Mouse (Mus musculus) intestine, postnatal 0 days (tissue): ENCODE data around the gene Aen. TPM values are rescaled to one million over a fixed set of nuclear protein-coding genes. Genes with fewer than 3 reads are reported as not detected.

Experiments
- ATAC-seq: fragments of 200-750 bp; cut with Nextera tagmentation; 2 replicates; pipeline ENCODE4 v1.8.0; 2017; ENCODE audit warnings: mild to moderate bottlenecking, moderate TSS enrichment, moderate library complexity
- H3K27ac ChIP-seq: fragments of 300-500 bp; sonication (generic); 2 replicates; pipeline ENCODE4 v1.5.1; 2014; ENCODE audit warnings: mild to moderate bottlenecking, low read depth, low read length, moderate library complexity
- H3K27me3 ChIP-seq: fragments of 300-500 bp; sonication (generic); replicated peaks from 2 replicates; pipeline ENCODE4 v1.6.1; 2014; ENCODE audit warnings: low read length, mixed read lengths; ENCODE audit not compliant: control insufficient read depth, insufficient read depth
- H3K36me3 ChIP-seq: fragments of 300-500 bp; sonication (generic); 2 replicates; pipeline ENCODE4 v1.6.1; 2014; ENCODE audit warnings: mild to moderate bottlenecking, moderate library complexity; ENCODE audit not compliant: control insufficient read depth, insufficient read depth
- H3K4me1 ChIP-seq: fragments of 300-500 bp; sonication (generic); replicated peaks from 2 replicates; pipeline ENCODE4 v1.6.1; 2014; ENCODE audit warnings: antibody characterized with exemption, low read length, mixed read lengths; ENCODE audit not compliant: control insufficient read depth, insufficient read depth
- H3K4me2 ChIP-seq: fragments of 300-500 bp; sonication (generic); replicated peaks from 2 replicates; pipeline ENCODE4 v1.6.1; 2014; ENCODE audit warnings: low read depth, mild to moderate bottlenecking, moderate library complexity
- H3K4me3 ChIP-seq: fragments of 300-500 bp; sonication (generic); 2 replicates; pipeline ENCODE4 v1.5.1; 2014; ENCODE audit warnings: low read depth, low read length
- H3K9ac ChIP-seq: fragments of 300-500 bp; sonication (generic); 2 replicates; pipeline ENCODE4 v1.6.1; 2014; ENCODE audit warnings: mild to moderate bottlenecking, low read depth, low read length
- H3K9me3 ChIP-seq: fragments of 300-500 bp; sonication (generic); 2 replicates; pipeline ENCODE4 v1.6.1; 2016; ENCODE audit warnings: mixed run types; ENCODE audit not compliant: control insufficient read depth
- CTCF ChIP-seq: sonication (generic); IDR thresholded peaks from 2 replicates; pipeline ENCODE4 v1.5.1; 2016; ENCODE audit warnings: low read depth, mild to moderate bottlenecking, control low read depth, antibody characterized with exemption, moderate library complexity
- WGBS: fragments of 180-500 bp; shearing (Covaris S2); extraction: QIAGEN DNeasy Blood & Tissue Kit; methylation state at CpG from one replicate; pipeline ENCODE4 v1.1.7; 2014; 5-methylcytosine and 5-hydroxymethylcytosine counted together
- microRNA-seq: library from miRNA; unstranded; fragments of <30 nt; microRNA quantifications from one replicate; pipeline ENCODE4, GENCODE M21; 2016
- polyA plus RNA-seq: library from polyadenylated mRNA; unstranded; fragments of >200 nt; fragmentation: Nextera tagmentation; extraction: Ambion mirVana; gene quantifications from 2 replicates; pipeline ENCODE4 v1.2.1, GENCODE M21; 2015

The Aen gene
- polyA plus RNA-seq, 1 experiment from 2014 or later = 19.7 TPM

GRCm38 (mm10) chr7:78940971-78941370 is 45.3 kb downstream of the Aen start:
- 83% methylated on average over 3 of the region's 3 CpGs for WGBS
- H3K4me2 ChIP-seq = no peak overlapping the region
- no peak overlapping the region for H3K9ac ChIP-seq
- no peak for ATAC-seq
- no peaks in the 10 kb centered on the region for H3K36me3 ChIP-seq
- no peak overlapping the region for H3K27ac ChIP-seq
- no peak overlapping the region for H3K4me3 ChIP-seq
- no peaks in the 10 kb centered on the region for H3K4me1 ChIP-seq
- TF ChIP-seq CTCF = no peak
- no peaks in the 10 kb centered on the region for H3K9me3 ChIP-seq
- no peaks in the 10 kb centered on the region for H3K27me3 ChIP-seq

DNA sequence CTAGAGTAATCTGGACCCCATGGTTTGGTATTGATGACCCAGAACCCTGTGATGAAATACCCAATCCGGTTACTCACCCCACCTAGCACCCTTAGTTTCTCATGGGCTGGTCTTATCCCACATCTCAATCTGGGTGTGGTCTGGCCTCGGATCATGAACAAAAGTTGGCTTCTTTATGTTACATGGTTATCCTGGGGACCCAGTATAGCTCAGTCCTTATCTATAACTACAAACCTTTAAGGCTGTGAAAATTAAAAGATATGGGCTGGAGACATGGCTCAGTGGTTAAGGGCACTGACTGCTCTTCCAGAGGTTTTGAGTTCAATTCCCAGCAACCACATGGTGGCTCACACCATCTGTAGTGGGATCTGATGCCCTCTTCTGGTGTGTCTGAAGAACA is 46.9 kb downstream of the Aen start:
- TF ChIP-seq CTCF = no peak
- no peak overlapping the region for H3K4me3 ChIP-seq
- no peaks in the 10 kb centered on the region for H3K27me3 ChIP-seq
- ATAC-seq = no peak
- H3K9me3 ChIP-seq = no peaks in the 10 kb centered on the region
- no peak overlapping the region for H3K9ac ChIP-seq
- no peaks in the 10 kb centered on the region for H3K4me1 ChIP-seq
- H3K27ac ChIP-seq = no peak overlapping the region
- H3K4me2 ChIP-seq = no peak overlapping the region
- no peaks in the 10 kb centered on the region for H3K36me3 ChIP-seq
- WGBS = 72% methylated on average over 2 of the region's 2 CpGs

- no peak overlapping the region for H3K4me3 ChIP-seq
- H3K9me3 ChIP-seq = no peaks in the 10 kb centered on the region
- no peak overlapping the region for H3K9ac ChIP-seq
- 0 out of 2 replicates have a peak, but pooled peaks cover 2% of the 10 kb centered on the region for H3K4me1 ChIP-seq
- no peak overlapping the region; the same call in 1 of the 2 replicates for H3K4me2 ChIP-seq
- no peaks in the 10 kb centered on the region for H3K36me3 ChIP-seq
- WGBS = 28% methylated on average over 11 of the region's 11 CpGs
- no peak for TF ChIP-seq CTCF
- no peak for ATAC-seq
- no peaks in the 10 kb centered on the region for H3K27me3 ChIP-seq
- no peak overlapping the region for H3K27ac ChIP-seq
These were observed 58.4 kb downstream of the Aen start for GRCm38 (mm10) chr7:78953886-78954572.

DNA sequence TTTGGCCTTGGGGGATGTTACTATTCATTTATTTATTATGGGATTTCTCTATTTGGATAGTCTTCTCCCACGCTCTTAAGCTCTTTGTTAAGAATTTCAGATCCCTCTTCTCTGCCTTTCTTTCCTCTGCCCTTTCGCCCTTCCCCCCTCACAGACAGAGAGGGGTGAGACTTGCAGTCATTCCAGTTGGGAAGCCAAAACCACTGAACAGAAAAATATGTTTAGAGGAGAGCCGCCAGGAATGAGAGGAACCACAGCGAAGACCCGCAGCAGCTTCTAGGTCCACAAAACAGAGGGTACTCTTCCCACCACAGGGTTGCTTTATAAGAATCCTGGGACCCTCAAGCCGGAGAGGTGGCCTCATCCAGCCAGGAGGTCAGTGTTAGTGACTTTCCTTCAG is 59.0 kb downstream of the Aen start:
- Histone ChIP-seq H3K36me3 (no peaks in the 10 kb centered on the region), H3K9ac (no peak overlapping the region), H3K4me2 (no peak overlapping the region), H3K4me3 (no peak overlapping the region), H3K4me1 (0 out of 2 replicates have a peak, but pooled peaks cover 2% of the 10 kb centered on the region), H3K27me3 (no peaks in the 10 kb centered on the region), H3K27ac (no peak overlapping the region), H3K9me3 (no peaks in the 10 kb centered on the region)
- WGBS = 69% methylated on average over 6 of the region's 6 CpGs
- no peak for ATAC-seq
- no peak for TF ChIP-seq CTCF

GRCm38 (mm10) chr7:78955086-78955485 is 59.4 kb downstream of the Aen start:
- no peak for TF ChIP-seq CTCF
- 86% methylated on average over 6 of the region's 6 CpGs for WGBS
- ATAC-seq = no peak
- H3K27me3 ChIP-seq = no peaks in the 10 kb centered on the region
- H3K4me1 ChIP-seq = 0 out of 2 replicates have a peak, but pooled peaks cover 2% of the 10 kb centered on the region
- no peaks in the 10 kb centered on the region for H3K36me3 ChIP-seq
- no peak overlapping the region for H3K9ac ChIP-seq
- H3K4me3 ChIP-seq = no peak overlapping the region
- H3K9me3 ChIP-seq = no peaks in the 10 kb centered on the region
- no peak overlapping the region for H3K27ac ChIP-seq
- H3K4me2 ChIP-seq = no peak overlapping the region

- Histone ChIP-seq H3K4me2 (no peak overlapping the region), H3K27me3 (no peaks in the 10 kb centered on the region), H3K9me3 (no peaks in the 10 kb centered on the region), H3K4me3 (no peak overlapping the region), H3K36me3 (no peaks in the 10 kb centered on the region), H3K27ac (no peak overlapping the region), H3K4me1 (0 out of 2 replicates have a peak, but pooled peaks cover 2% of the 10 kb centered on the region), H3K9ac (no peak overlapping the region)
- 79% methylated on average over 6 of the region's 6 CpGs for WGBS
- no peak for ATAC-seq
- TF ChIP-seq CTCF = no peak
These were observed 62.9 kb downstream of the Aen start for GRCm38 (mm10) chr7:78958499-78959073.

Small RNA genes within 50 kb of the gene (microRNA-seq; reads per million reads assigned to microRNA genes)
- gene Mir7-2 = 29.6 reads per million, percentile 32 among the genes with 10 or more reads in this experiment

Other genes with a start within 250 kb of the Aen start
- gene Ntrk3, start 157.8 kb upstream of the Aen start, polyA plus RNA-seq = 1.2 and 1.9 TPM in 2 replicates
- 38.6 and 40.6 TPM in 2 replicates for gene Mrps11, start 112.7 kb upstream of the Aen start, polyA plus RNA-seq
- 64.7 and 68.9 TPM in 2 replicates for gene Mrpl46, start 112.3 kb upstream of the Aen start, polyA plus RNA-seq
- gene Det1, start 48.6 kb upstream of the Aen start, polyA plus RNA-seq = 10.1 and 11.2 TPM in 2 replicates
- 4.3 and 4.9 TPM in 2 replicates for gene Isg20, start 17.6 kb downstream of the Aen start, polyA plus RNA-seq
- gene Acan, start 157.6 kb downstream of the Aen start, polyA plus RNA-seq = not detected in 2 replicates
- gene Hapln3, start 235.2 kb downstream of the Aen start, polyA plus RNA-seq = 0.25 and 0.48 TPM in 2 replicates